Mouse (Mus musculus): ENCODE results near the gene Mrpl11.
"Not testable (repeated sequence)": the region's sequence is repeated elsewhere in the genome, so short reads cannot be mapped to it uniquely, and the experiment has no call there.

The Mrpl11 gene

DNA sequence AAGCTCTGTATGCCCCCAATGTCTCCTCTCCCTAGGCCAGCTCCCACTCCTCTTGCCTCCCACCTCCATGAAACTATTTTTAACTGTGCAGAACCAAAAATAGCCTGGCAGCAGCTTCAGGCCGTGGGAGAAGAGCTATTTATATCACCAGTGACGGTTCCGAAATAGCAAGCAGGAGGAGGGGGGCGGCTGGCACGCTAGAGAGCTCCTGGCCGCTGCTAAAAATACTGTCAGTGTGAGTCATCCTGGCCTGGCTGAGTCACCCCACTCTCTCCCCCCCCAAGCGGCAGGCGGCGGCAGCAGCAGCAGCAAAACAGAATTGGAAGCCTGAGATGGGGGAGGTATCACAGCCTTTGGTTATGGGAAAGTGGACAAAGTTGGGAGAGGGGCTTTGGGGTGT, 31.0 kb downstream of the Mrpl11 start:
- DNase-seq (ENCODE audit: low spot score), result no peak

DNA sequence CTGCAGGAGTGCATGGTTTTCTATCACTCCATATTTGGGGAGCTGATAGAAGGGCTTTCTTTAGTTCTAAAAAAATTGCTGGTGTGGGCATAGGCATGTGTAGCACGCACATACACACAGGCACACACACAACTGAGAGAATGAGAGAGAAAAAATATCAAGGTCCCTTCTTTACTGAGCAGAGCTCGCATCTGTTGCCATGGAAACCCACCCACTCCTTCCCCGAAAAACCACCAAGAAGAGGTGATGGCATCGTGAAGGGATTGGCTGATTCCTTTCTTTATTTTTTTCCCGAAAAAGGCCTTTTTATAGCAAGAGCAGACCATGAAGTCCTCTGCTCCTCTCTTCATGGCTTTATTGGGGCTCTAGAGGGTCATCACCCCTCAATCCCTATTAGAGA, 32.1 kb downstream of the Mrpl11 start:
- no peak for DNase-seq (ENCODE audit: low spot score)

DNA sequence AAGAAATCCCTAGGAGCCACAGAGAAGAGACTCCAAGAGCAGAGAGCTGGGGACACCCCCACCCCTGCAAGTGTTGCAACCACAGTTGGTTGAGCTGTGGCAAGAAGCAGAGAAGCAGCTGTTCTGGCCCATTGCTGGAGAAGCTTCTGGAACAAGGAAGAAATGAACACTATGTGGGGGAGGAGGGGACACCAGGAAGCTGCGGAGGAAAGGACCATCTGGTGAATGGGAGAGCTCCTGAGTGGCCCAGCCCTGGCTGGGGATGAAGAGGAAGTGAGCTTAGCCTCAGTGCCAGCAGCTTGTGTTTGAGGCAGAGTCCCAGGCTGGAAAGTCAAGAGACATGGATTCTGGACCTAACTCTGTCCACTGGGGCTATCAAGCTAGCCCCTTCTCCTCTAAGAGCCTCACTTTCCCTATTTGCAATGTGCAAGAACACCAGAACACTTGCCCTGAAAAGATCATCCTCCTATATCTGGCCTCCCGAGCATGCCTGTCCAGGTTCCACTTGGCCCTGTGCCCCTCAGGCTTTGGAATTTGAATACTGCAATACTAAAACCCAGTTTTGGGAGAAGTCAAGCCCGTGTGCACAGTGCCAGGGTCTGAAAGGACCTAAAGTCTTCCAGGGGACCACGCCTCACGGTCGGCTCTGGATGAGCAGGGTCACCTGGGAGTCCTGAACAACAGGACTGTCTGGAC, 37.6 kb downstream of the Mrpl11 start:
- no peak for DNase-seq (ENCODE audit: low spot score)

DNA sequence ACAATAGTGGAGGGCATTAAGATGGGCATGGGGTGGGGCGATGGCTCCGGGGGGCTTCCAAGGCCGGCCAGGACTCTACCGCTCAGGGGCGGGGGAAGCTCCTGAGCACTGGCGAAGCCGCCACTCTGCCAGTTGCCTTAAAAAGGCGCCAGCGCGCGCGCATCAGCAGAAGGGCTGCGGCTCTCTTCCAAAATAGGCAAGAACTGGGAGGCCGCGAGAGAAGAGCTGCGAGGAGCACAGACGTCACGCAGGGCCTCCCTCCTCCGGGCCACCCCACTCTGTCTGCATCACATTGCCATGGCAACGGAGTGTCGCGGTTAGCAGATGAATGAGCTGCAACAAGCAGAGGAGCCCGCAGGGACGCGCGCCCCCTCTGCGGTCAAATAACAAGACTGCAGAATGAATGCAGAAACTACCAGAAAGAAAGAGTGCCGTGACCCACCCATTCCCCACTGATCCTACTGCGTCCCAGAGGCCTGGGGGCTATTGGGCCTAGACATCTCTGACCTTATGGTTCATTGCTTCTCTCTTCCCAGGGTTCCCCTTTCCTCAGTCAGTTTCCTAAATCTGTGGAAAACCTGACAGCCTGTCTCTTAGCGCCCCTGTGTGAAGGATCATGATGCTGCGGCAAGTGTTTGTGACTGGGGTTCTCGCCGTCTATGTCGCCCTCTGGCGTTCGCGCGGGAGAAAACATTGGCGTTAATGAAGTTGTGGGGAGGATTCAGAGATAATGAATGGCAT, 39.9 kb downstream of the Mrpl11 start:
- DNase-seq (ENCODE audit: low spot score), result peak; percentile 58

DNA sequence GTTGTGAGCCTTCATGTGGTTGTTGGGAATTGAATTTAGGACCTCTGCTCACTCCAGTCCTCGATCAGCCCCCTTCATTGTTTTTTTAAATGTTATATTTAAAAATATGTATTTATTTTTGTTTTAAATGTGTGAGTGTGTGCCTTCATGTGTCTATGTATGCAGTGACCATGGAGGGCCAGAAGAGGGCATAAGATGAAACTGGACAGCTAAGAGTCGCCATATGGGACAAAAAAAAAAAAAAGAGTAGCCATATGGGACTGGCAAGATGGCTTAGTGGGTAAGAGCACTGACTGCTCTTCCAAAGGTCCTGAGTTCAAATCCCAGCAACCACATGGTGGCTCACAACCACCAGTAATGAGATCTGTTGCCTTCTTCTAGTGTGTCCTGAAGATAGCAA, 41.7 kb downstream of the Mrpl11 start:
- not testable (repeated sequence) for DNase-seq (ENCODE audit: low spot score)

DNA sequence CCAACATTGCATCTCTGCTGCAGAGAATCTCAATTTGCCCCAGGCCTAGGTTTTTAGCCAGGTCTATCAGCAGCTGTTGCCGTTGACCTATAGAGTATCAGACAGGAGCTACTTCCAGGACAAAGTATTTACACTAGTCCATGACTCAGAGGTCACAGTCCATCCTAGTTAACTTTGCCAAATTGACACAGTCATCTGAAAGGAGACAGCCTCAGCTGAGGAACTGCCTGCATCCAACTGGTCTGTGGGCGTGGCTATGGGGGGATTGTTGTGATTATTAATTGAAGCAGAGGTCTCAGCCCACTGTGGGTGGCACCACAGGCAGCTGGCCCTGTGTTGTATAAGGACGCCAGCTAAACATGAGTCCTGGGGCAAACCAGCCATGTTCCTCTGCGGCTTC, 43.0 kb downstream of the Mrpl11 start:
- no peak for DNase-seq (ENCODE audit: low spot score)

DNA sequence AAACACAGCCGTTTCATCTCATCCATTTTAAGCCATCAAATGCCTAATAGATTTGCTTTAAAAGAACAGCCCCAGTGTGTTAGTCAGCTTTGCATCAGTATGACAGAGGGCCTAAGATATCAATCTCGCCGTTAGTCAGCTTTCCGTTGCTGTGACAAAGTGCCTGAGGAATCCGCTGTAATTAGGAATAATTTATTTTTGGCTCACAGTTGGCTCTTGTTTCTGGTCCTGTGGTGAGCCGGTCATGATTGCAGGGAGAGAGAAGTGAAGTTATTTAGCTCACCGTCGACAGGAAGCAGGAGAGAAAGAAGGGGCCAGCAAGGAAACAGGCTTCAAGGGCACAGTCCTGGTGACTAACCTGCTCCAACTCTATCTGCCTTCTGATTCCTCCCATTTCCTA, 51.2 kb downstream of the Mrpl11 start:
- no peak for DNase-seq (ENCODE audit: low spot score)

DNA sequence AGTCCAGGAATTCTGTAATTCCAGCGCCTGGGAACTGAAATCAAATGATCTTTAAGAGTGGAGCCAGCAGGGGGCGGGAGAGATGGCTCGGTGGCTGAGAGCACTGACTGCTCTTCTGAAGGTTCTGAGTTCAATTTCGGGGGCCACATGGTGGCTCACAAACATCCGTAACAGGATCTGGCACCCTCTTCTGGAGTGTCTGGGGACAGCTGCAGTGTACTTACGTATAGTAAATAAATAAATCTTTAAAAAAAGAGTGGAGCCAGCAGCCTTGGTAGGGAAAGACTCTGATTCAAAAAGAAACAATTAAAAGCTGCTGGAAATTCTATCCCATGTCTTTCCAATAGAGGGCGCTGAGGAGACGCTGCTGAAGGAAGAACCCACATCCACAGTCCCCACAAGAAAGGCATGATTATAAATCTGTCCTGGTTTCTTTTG, 53.0 kb downstream of the Mrpl11 start:
- peak; percentile 47 for DNase-seq (ENCODE audit: low spot score)

DNA sequence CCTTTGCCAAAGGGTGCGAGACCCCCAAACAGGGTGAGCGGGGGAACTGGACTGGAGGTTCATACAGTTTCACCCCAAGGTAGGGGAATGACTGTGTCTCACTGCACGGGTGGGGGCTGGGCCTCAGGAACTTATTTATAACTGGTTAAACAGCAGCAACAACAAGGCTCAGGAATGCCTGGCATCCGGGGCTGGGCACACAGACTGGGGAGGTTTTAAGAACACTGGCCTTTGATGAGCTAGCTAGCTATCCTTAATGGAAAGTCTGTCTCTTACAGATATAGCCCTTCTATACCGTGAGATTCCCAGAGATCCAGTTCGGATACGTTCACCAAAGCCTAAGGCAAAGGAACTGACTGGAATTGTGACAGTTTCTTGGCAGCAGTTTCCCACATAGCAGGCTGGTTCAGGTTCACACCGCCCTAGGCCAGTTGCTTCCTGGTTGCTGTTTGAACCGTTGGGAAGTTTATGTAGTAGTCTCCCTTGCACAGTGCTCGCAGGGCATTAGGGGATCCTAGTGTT, 54.3 kb downstream of the Mrpl11 start:
- DNase-seq (ENCODE audit: low spot score), result no peak
